Mouse (Mus musculus) thymus, postnatal 36 days (tissue): ENCODE results near the gene Nanp.

Experiments used
- DNase-seq, 2 experiments: peaks; one replicate each; pipeline ENCODE4 v3.0.0; 2022; ENCODE audit warnings: mixed read lengths in 2 of 2

Gene Nanp

GRCm38 (mm10) chr2:151039232-151039695, at the start of gene Nanp, which contains the start of gene Ninl:
Gene Nanp (minus strand): TSS chr2:151039398.
Gene Ninl (minus strand): TSS chr2:151039382.
- DNase-seq: peak; percentile 92 to 94

- no peak for DNase-seq
These were observed 17.4 kb upstream of the Nanp start for GRCm38 (mm10) chr2:151056637-151057036.

DNA sequence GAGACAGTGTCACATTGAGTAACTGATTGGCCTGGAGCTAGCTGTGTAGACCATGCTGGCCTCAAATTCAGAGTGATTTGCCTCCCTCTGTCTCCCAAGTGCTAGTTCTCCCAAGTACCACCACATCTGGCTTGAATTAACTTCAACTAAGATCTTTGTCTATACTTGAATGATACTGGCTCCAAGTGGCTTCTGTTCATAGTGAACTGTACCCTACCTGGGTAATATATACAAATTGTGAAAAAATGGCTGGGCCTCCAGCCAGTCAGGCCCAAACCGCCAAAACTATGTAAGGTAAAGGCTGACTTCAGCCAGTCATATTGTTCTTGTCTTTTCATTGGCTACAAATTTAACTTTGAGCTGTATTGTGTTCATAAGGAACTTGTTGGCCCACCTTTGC, 1.2 kb upstream of the Nanp start:
- DNase-seq: no peak

DNA sequence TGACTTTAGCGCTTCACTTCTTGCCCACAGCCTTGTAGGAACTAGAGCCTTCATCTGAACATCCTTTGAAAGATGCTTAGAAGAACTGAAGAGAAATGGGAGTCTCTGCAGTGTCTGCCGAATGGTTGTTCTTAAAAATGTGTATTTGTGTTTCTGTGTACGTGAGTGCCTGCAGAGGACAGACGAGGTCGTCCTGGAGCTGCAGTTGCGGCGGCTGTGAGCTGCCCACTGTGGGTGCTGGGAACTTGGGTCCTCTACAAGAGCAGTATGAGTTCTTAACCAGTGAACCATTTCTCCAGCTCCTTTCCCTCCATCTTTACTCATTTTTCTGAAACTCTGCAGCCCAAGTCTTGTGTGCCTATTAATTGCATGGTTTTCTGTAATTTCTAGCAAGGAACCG, 528 bp upstream of the Nanp start:
- DNase-seq: no peak

DNA sequence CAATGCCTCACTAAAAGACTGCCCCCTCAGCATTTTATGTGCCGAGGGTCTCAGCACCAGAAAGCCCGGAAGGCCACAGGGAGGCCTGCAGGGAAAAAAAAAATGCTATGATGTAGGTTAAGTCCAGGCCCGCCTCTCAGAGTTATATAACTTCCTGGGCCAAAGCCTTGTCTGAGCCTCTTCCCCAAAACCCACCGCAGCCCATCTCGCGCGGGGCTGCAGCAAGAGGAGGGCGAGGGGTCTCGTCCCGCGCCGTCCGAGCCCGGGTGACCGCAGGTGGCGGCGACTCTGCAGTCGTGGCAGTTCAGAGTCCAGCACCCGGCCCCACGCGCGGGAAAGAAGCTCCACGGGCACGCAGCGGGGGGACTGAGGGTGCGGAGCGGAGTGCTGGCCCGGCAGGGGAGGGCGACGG, 381 bp downstream of the Nanp start:
- no peak for DNase-seq

DNA sequence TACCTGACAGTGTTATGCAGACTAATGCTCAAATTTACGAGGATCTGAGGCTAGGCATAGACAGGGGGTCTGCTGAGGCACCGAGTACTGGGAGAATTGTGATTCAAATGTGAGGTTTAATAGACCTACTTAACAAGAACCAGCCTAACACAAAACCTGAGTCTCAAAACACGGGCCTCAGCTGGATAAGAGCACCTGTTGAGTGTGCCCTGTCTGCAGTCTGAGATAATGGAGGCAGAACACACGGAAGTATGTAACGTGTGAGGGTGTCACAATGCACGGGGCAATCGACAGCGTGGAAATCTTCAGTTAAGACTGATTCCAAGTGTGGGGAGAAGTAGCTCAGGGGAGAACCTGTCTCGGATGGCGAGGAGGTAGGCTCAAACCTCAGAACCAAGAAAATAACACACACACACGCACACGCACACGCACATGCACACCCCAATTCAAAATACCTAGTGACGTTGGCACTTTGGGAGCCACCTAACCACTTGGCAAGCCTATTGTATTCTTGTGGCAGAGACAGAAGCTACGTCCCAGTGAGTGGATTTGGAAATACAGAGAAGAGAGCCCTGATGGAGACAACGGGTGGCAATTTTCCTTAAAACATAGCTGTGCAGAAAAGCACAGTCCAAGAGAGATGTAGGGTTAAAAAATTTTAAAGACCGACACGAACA, 1.2 kb downstream of the Nanp start:
- DNase-seq: no peak

DNA sequence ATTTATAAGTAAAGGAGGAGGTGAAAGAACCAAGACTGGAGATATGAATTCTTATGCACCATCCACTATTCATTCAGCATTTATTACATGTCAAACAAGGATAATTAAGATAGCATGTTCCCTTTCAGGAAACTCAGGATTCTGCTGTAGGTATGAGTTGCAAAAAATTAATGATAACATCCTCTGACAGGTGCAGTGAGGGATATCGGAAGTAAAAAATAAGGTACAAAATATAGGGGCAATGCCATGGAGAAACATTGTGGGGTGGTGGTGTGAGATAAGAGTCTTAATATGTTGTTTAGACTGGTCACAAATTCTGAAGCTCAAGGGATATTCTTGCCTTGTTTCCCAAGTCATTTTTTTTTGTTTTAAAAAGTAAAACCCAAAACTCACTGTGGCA, 1.9 kb downstream of the Nanp start:
- DNase-seq: no peak

GRCm38 (mm10) chr2:151036721-151037120, 2.5 kb downstream of the Nanp start:
- DNase-seq: no peak

GRCm38 (mm10) chr2:151034435-151034834, 4.8 kb downstream of the Nanp start:
- no peak for DNase-seq

DNA sequence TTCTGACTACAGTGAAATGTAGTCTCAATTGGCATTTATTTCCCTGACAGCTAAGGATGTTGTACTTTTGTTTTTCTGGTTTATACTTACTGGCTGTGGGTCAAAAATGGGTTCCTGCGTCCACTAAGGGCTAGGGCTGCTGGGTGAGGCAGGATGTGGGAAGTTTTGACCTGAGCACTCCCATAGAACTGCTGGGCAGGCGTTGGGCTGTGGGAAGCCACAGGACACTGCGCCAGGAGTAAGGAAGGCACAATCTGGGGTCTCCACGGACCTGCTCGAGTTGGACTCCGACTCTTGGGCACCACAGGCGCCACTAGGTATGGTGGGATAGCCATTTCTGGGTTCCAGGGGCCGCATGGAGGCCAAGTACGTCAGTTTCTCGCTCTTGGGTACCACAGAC, 18.0 kb downstream of the Nanp start:
- DNase-seq: no peak

DNA sequence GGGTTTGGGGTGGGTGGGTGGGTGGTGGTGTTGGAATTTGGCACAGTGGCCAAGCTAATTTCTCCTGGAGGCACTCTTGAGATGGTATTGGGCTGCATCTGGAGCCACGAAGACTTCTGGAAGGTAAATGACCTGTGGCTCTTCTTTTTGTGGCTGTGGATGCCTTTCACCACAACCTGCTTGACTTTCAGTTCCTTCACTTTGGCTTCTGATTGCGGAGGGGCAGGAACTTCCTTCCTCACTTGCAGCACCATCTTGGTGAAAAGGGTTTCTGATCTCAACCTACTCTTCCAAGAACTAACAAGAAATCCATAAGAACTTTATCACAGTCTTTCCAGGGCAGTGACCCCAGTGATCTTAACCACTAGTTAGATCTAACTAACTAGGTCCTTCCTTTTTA, 23.9 kb downstream of the Nanp start:
- no peak for DNase-seq

DNA sequence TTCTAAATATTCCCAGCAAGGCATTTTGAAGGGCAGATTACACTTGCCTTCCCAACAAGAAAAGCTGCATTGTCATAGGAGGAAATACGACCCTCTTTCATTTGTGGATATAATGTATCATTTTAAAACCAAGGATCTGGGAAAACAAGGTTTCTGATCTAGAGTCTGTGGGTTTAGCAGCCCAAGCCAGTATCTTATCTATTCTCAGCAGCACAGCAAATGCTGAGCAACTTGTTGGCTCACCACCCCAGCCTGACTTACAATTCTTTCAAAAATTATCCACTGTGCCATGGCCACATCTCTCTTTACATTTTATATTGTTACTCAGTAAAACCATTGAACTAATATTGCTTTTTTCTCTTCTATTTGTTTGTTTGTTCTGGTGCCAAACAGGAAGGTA, 27.9 kb downstream of the Nanp start:
- no peak for DNase-seq

- no peak for DNase-seq
These were observed 29.6 kb downstream of the Nanp start for GRCm38 (mm10) chr2:151009515-151010085.

GRCm38 (mm10) chr2:151008939-151009509, 30.2 kb downstream of the Nanp start:
- DNase-seq: peak; percentile 16 to 29

GRCm38 (mm10) chr2:151008517-151008932, 30.7 kb downstream of the Nanp start:
- no peak for DNase-seq

DNA sequence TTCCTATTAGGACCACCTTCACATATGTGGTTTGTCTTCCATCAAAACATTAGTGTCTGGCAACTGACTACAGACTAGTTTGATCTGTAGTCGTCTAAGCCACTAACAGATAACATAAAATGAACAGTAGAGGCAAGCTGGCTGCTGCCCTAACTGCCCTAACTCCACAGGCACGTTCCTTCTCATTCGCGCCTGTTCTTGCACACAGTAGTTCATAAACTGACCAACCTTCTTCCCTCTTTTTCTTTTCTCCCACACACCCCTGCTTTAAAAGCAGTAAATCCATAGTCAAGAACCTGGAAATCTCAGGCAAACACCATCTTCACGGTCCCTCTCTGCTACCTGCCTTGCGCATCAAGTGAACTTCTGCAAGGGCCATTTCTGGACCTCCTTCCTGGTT, 31.2 kb downstream of the Nanp start:
- DNase-seq: no peak

DNA sequence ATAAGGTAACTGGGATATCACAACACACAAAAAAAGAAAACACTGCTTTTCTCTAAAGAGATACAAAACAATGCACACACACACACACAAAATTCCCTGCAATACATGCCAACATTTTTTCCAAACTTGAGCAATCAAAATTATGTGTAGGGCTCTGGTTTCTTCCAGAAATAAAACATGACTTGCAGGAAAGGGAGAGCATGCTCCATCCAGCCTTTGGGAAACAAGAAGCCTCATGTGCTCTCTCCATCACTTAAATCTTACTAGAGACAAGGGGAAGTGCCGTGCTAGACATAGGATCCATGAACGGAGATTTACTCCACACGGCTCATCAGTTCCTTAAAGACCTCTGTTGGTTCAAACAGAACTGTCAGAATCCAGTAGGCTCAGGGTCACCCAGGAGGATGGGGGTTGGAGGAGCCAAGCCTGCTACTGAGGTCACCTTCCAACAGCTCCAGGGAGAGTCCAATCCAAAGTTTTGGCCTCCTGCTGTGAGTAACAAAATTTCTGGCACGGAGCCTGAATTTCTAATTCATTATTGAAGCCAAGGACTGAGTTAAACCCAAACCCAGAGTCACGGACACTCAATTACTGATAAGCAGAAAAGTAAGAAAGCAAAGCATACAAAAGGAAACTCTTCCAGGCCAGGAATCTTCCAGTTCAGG, 32.8 kb downstream of the Nanp start:
- DNase-seq: no peak

DNA sequence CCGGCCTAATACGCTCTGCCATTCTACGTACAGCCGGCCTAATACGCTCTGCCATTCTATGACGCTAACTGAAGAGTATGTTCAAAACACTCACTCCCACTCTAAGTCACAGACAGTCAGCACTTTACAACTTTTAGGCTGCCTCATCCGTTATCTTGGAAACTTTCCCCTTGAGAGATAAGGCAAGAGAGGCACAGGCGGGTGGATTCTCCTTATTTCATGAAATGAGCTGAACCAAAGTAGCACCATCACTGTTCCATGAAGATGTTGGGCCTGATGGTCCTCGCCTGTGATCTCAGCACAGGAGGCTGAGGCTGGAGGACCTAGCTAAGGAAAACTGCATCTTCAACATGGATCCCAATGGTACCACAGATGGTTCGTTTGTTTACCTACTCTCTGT, 34.8 kb downstream of the Nanp start:
- DNase-seq: no peak

- DNase-seq: no peak
These were observed 35.4 kb downstream of the Nanp start for GRCm38 (mm10) chr2:151003796-151004195.

- no peak for DNase-seq
These were observed 37.5 kb downstream of the Nanp start for GRCm38 (mm10) chr2:151001619-151002175.

- peak in 1 of 2 experiments; percentile 13 for DNase-seq
These were observed 38.6 kb downstream of the Nanp start for GRCm38 (mm10) chr2:151000402-151001178.

DNA sequence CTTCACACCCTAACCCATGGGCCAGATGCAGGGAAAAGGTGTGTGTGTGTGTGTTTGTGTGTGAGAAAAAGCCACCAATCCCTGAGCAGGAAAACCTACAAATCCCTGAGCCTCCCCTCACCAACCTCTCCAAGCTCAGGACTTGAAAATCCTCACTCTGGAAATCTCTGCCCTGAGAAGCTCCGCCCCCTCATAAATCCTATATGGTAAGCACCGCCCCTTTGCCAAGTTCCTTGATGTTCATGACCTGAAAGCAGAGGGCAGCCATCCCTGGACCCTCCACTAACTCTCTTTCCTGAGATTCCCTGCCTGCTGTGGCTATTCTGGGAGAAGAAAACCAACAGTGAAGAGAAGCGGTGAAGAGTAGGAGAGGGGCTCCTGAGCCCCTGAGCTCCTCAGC, 40.2 kb downstream of the Nanp start:
- no peak for DNase-seq

DNA sequence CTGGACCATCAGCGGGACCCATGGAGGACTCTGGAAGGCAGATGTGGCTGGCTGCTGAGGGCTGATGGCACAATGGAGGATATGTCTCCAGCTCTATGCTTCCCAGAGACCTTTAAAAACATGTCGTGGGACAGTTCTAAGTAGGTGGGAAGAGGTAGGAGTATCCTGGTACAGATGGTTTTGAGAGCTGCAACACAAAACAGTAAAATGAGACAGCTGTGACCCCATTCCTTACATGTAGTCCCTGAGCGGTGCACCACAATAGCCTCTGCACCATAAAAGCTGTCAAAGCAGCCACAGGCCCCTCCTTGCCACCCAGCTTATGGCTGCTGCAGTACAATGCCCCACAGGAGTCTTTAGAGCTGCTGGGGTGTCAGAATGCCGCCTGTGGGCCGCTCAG, 41.6 kb downstream of the Nanp start:
- DNase-seq: no peak
